Mouse (Mus musculus) retina, embryonic 14.5 days (tissue): Measurements from ENCODE around the gene Pds5b.
"Not testable (repeated sequence)": the region's sequence is repeated elsewhere in the genome, so short reads cannot be mapped to it uniquely, and the experiment has no call there.

Experiments
- DNase-seq: peaks from one replicate; pipeline ENCODE4 v3.0.0-alpha.2; 2015; ENCODE audit warnings: low spot score

Pds5b gene

DNA sequence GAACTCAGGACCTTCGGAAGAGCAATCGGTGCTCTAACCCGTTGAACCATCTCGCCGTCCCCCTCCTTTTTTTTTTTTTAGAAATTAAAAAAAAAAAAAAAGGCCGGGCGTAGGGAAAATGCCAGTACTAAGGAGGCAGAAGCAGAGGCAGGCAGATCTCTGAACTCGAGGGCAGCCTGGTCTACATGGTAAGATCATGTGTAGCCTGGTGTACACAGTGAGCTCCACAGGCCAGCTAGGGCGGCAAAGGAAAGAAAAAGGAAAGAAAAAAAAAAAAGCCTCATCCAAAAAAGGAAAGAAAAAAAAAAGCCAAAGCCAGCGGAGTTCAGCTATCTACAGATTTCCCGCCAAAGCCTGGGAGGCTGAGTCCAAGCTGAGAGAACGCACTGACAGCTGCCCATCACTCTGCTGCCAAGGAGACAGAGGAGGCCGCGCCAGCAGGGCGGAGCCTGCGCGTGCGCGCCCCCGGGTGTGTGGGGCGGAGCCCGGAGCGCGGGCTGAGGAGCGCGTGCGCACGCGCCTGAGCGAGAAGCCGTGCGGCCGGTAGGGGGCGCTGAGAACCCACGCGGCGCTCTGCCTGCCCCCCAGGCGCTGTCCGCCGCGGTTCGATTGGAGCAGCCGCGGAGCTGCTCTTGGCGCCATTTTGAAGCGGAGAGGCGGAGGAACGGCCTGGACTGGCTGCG is at the start of gene Pds5b:
Gene Pds5b, plus strand, starts transcription at position 587 of the 683 bp plus-strand sequence.
- DNase-seq: peak; percentile 98

DNA sequence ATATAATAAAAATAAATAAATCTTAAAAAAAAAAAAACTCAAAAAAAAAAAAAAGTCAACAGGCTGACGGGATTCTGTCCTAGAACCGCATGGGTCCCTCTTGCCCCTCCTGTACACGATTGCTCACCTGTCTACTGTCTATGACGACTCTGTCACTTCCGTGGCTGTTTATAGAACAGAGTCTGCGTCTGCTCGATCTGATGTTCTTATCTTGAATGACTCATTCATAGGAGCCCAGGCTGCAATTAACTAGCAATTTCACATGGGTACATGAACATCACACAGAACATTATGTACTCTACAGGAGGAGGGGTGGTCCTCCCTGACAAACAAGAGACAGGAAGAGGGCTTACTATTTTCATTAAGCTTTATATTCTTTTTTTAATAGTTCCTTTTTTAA is 48.0 kb upstream of the Pds5b start:
- DNase-seq: no peak

DNA sequence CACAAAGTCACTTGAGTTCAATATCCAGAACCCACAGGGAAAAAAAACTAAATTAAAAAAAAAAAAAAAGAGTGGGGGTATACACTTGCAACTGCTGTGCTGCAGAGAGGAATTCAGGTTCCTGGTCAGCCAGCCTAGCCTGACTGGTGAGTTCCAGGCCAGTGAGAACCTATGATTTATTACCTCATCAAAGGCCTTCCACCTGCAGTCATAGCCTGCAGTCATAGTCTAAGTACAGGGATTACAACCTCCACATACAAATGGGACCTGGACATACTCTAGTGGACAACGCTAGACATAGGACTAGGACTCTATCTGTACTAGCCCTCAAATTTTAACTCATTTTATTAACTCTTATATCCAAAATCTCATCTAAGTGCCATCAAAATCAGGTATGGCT is 44.3 kb upstream of the Pds5b start:
- no peak for DNase-seq

DNA sequence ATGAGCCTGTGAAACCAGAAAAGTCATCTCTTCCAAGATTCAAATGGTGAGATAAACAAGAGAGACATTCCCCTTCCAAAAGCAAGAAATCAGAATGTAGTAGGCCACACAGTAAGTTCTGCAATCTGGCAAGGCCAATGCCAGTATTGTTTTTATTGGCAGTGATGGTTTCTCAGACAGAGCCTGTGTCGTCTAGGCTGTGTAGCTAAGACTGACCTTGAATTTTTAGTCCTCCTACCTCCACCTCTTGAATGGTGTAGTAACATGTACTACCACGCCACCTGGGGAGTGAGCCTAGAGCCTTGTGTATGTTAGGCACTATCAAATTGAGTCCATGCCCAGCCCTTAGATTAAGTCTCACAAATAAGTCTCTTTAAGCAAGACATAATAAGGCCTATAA is 43.8 kb upstream of the Pds5b start:
- no peak for DNase-seq

DNA sequence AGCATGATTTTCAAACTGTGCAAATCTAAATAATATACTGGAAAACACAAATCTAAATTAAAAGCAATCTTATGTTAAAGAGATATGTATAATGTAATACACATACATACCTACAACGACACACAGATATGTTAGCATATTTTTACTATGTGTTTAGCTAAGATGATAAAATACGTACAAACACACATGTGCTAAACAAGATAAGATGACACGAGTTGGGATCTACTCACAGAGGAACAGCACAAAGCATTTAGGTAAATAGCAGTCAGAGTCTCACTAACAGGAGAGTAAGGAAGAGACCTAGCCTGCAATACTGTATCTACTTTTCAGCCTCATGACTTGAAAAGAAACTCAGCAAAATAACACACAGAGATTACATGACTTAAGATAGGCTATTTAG is 32.1 kb upstream of the Pds5b start:
- no peak for DNase-seq

DNA sequence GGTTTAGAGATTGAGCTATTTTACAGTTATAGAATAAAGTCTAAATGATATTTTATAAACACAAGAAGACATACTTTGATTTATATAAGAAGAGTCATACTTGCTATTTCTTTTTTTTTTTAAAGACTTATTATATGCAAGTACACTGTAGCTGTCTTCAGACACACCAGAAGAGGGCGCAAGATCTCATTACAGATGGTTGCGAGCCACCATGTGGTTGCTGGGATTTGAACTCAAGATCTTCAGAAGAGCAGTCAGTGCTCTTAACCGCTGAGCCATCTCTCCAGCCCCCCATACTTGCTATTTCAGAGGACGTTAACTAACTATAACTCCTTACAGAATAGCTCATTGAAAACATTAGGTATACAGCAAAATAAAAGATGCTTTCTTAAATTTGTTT is 30.1 kb upstream of the Pds5b start:
- DNase-seq: not testable (repeated sequence)

DNA sequence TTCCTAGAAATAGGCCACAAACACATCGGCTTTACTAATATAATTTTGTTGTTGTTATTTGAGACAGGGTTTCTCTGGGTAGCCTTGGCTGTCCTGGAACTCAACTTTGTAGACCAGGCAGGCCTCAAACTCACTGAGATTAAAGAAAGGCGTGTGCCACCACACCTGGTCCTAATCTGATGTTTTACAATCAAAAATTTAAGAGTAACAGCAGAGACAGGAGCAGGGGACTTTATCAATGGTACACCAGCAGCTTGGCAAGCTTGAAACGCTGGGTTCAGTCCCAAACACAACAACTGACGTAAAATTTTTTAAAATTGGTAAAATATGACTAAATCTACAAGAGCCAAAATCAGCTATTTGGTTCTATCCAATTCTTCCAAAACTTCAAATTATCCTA is 28.6 kb upstream of the Pds5b start:
- no peak for DNase-seq

DNA sequence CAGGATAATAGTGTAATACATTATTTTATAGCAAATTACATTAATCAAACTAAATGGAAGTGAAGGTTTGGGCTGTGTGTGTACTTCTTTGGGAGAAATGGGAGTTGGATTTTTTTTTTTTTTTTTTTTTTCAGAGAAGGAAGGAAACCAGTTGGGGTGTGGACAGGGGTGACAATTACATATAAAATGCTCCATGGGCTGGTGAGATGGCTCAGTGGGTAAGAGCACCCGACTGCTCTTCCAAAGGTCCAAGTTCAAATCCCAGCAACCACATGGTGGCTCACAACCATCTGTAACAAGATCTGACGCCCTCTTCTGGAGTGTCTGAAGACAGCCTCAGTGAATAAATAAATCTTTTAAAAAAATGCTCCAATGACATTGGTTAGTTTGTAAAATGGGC is 21.0 kb upstream of the Pds5b start:
- DNase-seq: no peak

DNA sequence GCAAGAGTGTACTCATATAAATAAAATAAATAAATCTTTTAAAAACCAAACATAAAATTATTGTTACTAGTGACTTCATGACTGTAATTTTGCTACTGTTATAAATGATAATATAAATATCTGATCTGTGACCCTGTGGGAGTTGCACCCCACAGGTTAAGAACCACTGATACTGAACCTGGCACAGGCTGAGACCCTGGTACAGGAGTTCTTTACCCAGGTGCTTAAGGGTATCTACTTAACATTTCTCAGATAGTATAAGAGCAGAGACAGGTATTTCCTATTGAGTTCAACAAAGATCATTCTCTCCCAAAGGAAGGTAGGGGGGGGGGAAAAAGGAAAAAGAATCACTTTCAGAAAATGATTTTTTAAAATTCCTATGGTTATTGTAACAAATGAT is 19.0 kb upstream of the Pds5b start:
- no peak for DNase-seq

DNA sequence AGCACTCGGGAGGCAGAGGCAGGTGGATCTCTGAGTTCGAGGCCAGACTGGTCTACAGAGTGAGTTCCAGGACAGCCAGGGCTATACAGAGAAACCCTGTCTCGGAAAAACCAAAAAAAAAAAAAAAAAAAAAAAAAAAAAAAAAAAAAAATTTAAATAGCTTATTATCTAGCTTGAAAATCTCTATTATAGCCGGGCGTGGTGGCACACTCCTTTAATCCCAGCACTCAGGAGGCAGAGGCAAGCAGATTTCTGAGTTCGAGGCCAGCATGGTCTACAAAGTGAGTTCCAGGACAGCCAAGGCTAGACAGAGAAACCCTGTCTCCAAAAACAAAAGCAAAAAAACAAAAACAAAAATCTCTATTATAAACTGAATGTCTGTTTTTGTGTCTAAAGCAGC is 14.1 kb upstream of the Pds5b start:
- not testable (repeated sequence) for DNase-seq

DNA sequence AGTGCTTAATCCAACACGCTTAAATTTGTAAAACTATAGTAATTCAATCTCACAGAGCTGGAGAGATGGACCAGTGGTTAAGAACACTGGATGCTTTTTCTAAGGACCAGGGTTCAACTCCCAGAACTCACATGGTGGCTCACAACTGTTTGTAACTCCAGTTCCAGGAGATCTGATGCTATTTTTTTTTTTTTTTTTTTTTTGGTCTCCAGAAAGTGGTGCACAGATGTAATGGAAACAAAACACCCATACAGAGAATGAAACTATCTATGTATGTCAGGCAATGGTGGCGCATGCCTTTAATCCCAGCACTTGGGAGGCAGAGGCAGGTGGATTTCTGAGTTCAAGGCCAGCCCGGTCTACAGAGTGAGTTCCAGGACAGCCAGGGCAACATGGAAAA is 13.2 kb upstream of the Pds5b start:
- DNase-seq: not testable (repeated sequence)

DNA sequence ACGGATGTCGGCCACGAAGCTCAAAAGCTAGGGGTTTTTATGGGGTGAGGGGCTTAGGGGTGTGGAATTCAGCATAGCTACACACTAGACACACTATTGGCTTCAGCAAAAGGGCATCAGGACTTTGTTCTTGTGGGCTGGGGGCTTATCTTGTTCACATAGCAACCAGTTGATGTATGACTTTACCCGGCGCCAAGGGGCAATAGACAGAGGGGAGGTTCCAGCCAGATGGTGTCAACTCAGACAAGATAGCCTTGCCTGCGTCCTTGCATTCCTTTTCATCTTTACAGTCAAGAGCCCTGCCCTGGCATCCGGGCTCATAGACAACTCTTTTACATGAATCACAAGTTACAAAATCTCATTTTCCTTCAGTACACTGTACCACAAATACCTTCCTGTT is 9.6 kb upstream of the Pds5b start:
- not testable (repeated sequence) for DNase-seq

DNA sequence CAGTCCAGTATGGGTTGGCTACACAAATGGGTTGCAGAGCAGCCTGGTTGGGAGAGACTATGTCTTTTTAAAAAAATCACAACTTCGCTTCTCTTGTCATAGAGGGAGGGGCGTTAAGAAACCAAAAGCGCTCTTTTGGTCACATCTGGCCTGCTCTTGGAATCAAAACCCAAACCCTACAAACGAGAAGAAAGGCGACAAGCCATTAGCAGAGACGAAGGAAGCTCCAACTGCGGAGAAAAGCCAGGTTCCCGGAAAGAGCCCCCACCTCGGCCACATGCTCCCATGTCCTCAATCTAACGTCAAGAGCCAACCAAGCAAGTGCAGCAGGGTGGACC is 8.8 kb upstream of the Pds5b start:
- peak; percentile 12 for DNase-seq

DNA sequence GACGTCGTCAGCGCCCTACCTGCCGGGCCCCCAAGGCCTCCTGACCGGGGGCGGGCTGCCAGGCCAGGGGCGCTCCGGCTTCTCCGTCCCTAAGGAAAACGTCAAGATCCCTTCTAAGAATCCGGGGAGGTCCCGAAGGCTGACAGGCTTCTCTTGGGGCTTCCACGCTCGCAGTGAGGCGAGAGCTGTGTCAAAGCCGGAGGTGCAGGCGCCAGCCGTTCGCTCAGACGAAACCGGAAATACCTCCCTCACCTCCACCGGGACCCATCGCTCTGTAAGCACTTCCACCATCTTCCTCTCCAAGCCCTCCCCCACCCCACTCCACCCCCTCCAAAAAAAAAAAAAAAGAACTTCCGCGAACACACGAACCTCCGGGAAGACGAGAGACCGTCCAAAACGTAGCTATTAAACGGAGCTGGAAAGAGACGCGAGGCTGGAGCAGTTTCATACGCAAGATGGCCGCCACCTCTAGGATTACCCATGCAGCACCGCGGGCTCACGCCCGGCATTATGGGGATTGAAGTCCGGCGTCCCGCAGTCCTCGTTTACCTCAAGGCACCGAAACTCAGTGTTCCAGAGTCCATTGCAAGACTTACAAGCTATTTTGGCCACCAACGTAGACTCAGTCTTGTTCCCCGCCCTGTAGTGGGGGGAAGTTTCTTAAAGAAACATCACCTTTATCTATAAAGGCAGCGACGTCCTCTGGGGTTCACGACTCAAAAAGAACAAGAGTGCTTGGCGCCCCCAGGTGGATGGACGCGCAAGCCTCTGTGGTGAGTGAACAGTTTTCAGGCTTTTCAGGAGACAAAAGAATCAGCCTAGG is 8.2 kb upstream of the Pds5b start:
- peak; percentile 98 for DNase-seq

DNA sequence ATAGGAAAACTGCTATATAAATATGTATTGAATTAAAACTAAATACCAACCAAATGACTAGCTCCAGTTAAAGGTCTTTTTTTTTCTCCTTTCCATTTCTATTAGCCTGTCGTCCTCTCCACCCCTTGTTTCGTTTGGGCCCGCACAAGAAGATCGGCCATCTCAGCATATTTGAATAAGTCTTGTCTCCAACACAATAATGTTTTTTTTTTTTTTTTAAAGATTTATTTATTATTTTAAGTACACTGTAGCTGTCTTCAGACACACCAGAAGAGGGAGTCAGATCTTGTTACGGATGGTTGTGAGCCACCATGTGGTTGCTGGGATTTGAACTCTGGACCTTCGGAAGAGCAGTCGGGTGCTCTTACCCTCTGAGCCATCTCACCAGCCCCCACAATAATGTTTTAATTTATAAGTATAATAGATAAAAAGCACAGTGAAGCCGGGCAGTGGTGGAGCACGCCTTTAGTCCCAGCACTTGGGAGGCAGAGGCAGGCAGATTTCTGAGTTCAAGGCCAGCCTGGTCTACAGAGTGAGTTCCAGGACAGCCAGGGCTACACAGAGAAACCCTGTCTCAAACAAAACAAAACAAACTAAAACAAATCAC is 7.3 kb upstream of the Pds5b start, which contains the start of gene N4bp2l2:
Gene N4bp2l2, minus strand, starts transcription at position 51 of the 607 bp plus-strand sequence.
- not testable (repeated sequence) for DNase-seq

DNA sequence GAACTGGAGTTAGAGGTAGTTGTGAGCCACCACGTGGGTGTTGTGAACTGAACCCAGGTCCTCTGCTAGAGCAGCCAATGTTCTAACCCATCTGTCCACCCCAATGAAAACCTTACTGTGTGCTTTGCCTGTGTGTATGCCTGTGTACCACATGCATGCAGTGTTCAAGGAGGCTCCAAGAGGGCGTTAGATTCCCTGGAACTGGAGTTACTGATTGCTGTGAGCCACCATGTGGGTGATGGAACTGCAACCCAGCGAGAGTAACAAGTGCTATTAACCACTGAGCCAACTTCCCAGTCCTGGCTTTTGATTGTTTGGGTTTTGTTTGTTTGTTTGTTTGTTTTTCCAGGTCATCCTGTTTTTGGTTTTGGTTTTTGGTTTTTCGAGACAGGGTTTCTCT is 4.8 kb upstream of the Pds5b start:
- DNase-seq: no peak

DNA sequence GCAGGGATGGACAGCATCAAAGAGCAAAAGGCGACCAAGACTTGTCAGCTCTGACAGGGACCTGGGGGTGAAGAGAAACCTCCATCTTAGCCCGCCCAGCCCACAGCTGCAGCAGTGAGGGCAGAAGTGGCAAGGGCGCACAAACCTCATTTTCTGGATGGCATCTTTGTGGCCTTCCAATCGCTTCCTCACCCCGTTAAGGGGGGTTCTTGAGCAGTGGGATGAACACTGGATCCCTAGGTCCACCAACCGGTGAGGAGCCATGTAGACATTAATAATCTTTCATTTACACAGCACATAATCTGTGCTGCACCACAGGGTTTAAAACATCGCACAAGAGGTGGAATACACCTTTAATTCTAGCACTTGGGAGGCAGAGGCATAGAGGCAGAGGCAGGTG is 1.2 kb upstream of the Pds5b start:
- no peak for DNase-seq

DNA sequence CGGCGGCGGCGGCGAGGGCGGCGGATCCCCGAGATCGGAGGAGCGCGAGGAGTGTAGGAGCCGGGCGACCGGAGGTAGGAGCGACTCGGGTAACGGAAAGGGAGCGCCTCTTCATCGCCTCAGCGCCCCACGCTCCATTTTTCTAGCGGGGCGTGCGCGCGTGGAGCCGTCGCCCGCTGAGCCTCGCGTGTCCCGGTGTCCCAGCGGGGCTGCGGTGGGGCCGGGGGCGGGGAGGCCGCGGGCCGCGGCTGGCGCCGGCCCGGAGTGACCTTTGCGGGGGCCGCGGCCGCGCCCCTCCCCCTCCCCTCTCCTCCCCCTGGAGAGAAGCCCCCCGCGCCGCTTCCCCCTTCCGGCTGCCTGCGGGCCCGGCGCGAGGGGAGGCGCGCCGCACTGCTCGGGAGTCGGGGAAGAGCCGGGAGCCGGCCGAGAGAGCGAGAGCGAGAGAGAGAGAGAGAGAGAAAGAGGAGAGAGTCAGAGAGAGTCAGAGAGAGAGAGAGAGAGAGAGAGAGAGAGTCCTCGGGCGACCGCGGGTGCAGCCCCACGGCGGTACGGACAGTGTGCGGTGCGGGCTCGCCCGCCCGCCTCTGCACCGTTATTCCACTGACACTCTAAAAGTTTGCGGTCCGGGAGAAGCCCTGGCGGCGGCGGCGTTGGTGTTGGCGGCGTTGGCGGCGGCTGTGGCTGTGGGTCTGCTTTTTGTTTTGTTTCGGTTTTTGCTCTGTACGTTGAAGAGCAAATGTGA is 512 bp downstream of the Pds5b start:
- peak; percentile 50 for DNase-seq

DNA sequence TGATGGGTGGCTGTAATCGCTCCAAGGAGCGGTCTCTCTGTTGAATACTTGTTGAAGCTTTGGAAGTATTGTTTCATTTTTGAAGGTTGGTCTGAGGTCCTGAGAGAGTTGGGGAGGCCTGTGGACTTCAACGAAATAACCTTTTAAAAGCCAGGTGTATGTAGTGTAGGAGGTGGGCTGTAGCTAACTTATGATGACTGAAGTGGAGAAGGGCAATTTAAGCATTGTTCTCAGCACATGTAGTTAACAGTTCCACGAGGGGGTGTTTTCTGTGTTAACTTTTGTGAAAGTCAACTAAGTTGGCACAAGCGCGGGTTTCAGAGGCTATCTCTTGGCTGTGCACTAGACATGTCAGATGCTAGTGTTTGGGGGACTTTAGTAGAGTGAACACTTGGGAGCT is 1.3 kb downstream of the Pds5b start:
- DNase-seq: peak; percentile 10

DNA sequence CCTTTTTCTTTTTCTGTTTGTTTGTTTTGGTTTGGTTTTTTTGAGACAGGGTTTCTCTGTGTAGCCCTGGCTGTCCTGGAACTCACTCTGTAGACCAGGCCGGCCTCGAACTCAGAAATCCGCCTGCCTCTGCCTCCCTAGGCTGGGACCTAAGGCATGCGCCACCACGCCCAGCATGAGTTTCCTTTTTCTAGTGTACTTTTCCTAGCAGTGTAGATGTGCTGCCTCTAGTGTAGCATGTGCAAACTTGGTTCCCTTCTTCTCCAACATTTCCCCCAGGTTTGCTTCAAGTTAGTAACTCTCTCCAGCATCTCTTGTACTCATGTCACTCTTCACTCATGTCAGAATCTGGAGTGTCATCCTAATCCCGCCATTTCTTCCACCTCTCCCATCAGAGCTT is 9.3 kb downstream of the Pds5b start:
- DNase-seq: not testable (repeated sequence)

DNA sequence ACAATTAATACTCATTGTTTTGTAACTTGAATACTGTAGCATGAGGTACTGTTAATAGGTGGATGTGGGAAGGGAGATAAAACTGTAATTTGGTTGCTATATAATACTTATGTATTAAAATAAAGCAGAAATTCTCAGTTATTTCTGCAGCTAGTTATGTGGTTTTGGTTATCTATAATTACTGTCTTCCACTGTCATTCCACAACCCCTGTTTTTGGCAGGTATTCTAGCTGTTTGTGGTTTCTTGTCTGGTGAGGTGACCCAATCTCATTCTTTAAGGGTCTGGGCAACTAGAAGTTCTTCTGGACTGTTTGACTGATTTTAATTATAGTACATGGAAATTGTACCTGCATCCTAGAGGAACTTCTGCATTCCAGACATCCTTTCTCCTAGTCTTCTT is 17.1 kb downstream of the Pds5b start:
- DNase-seq: no peak

DNA sequence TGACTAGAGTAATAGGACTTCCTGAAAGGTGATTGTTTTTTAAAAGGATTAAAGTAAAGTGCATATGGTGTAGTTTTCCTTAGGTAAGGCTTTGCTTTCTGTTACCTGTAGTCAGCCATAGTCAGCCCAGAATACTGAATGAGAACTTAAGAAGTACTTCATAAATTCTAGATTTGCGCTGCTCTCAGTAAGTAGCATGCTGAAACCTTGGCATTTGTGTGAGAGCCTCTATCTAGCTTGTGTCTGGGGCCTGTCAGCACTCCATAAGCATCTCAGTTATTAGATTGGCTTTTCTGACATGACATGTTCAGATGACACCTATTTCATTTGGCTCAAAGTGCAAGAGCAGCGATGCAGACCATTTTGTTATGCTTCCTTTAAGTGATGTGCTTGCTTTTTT is 19.7 kb downstream of the Pds5b start:
- no peak for DNase-seq

DNA sequence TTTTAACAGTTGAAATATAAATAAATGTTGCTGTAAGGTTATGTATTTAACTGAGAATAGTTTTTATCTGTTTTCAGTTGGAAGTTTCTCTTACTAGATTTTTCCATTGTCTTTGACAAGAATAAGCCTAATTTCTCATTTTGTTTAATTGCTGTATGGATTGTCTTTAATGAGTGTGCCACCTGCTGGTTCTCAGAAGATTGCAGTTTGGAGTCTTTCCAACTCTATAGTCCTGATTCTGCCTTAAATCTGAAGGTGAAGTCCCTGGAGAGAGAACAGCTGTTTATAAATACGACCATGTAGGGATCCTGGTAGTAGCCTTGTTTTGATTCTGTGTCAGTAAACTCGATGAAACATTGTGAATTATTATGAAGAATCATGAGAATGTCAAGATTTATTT is 29.2 kb downstream of the Pds5b start:
- DNase-seq: peak; percentile 49
